Mouse (Mus musculus) E14TG2a.4 (cell line): Measurements from ENCODE around the gene Arhgef2.

Experiments
- CTCF ChIP-seq: conservative IDR thresholded peaks from 2 replicates; pipeline ENCODE4 v1.5.1; 2014; ENCODE audit warnings: low read length
- NANOG ChIP-seq: IDR thresholded peaks from 2 replicates; pipeline ENCODE4 v1.6.1; 2014; ENCODE audit warnings: borderline replicate concordance, low read length, mixed read lengths

DNA sequence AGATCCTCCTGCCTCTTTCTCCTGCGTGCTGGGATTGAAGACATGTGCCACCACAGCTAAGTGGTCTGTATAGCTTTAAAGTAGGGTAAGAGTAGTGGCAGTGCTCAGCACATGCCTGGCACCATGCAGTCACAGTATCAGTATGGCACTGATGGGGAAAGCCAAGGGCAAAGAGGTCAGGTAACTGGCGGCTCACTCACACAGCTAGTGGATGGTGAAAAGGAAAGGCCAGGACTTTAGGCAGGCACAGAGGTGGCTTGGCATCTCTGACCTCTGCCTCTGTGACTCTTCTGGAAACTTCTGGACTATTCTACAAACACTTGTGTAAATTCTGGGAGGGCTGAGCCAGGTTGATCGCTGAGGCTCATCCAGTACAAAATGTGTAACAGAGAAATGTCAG, 39.6 kb upstream of the Arhgef2 start:
- TF ChIP-seq CTCF (no peak), NANOG (no peak)
